Mouse (Mus musculus): ENCODE data around the gene Asb2. TPM values are rescaled to one million over a fixed set of nuclear protein-coding genes. Genes with fewer than 3 reads are reported as not detected.

The Asb2 gene
- polyA plus RNA-seq, 1 experiment from 2014 or later = 1.8 TPM

DNA sequence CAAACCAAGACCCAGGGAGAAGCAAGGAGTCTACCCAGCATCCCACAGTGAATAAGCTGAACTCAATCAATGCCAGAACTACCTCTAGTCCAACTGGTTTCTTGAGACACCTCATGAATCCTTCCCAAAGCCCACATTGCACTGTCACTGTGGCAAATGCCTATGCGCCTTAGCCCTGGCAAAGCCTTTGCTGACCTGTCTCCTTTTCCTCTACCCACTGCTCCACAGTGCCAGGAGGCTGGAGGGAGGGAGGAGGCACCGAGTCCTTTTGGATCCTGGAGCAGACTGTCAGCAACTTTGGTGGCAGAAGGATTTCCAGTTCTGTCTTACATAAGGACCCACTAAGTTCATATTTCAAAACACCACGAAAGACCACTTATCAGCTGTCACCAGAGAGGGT is 72.4 kb downstream of the Asb2 start:
- Histone ChIP-seq H3K27me3 (ENCODE audit: insufficient read depth, low read length) (no peaks in the 10 kb centered on the region), H3K4me2 (ENCODE audit: low read length) (no peak overlapping the region), H3K36me3 (ENCODE audit: insufficient read depth, low read length) (no peaks in the 10 kb centered on the region), H3K9me3 (replicated peaks; ENCODE audit: low read length) (no peaks in the 10 kb centered on the region), H3K9ac (ENCODE audit: low read depth, low read length) (no peak overlapping the region), H3K27ac (no peak overlapping the region), H3K4me1 (replicated peaks; ENCODE audit: insufficient read depth, low read length) (no peaks in the 10 kb centered on the region; the same call in 1 of the 2 replicates), H3K4me3 (replicated peaks; ENCODE audit: low read depth, low read length) (no peak overlapping the region)
- no peak for TF ChIP-seq CTCF (IDR thresholded peaks at IDR 0.05; ENCODE audit: low read depth)
- ATAC-seq (replicated peaks; ENCODE audit: low FRiP score, low read depth) (no peak), DNase-seq (ENCODE audit: low spot score) (no peak)
- 84% methylated on average over 3 of the region's 3 CpGs for WGBS

GRCm38 (mm10) chr12:103282936-103283335 is 72.9 kb downstream of the Asb2 start:
- ATAC-seq (replicated peaks; ENCODE audit: low FRiP score, low read depth) (no peak), DNase-seq (ENCODE audit: low spot score) (no peak)
- Histone ChIP-seq H3K27ac (no peak overlapping the region), H3K4me1 (replicated peaks; ENCODE audit: insufficient read depth, low read length) (no peaks in the 10 kb centered on the region; the same call in 1 of the 2 replicates), H3K4me3 (replicated peaks; ENCODE audit: low read depth, low read length) (no peak overlapping the region), H3K27me3 (ENCODE audit: insufficient read depth, low read length) (no peaks in the 10 kb centered on the region), H3K4me2 (ENCODE audit: low read length) (no peak overlapping the region), H3K9me3 (replicated peaks; ENCODE audit: low read length) (no peaks in the 10 kb centered on the region), H3K9ac (ENCODE audit: low read depth, low read length) (no peak overlapping the region), H3K36me3 (ENCODE audit: insufficient read depth, low read length) (no peaks in the 10 kb centered on the region)
- WGBS = 73% methylated on average over 6 of the region's 6 CpGs
- no peak for TF ChIP-seq CTCF (IDR thresholded peaks at IDR 0.05; ENCODE audit: low read depth)

DNA sequence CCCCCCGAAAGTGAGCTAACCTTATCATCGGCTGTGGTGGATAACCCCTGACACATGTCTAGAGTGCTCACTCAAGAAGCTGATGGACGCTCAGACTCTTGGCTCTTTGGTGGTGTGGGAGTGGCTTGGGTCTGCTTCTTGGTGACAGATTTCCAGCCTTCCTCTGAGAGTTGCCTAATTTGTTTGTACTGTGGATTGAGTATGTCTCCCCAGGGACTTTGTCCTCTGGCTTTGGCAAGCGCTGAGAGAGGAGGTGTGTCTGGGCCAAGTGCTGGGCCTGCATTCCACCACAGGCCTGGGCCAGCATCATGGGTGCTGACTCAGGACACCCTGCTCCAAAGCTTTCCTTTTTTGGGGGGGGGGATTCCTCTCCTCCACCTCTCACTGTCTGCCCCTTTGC is 73.9 kb downstream of the Asb2 start:
- DNase-seq (ENCODE audit: low spot score) = peak; percentile 72

GRCm38 (mm10) chr12:103281491-103281890 is 74.3 kb downstream of the Asb2 start:
- H3K27ac ChIP-seq = no peak overlapping the region
- peak; percentile 67; the same call in 1 of the 2 replicates for ATAC-seq (replicated peaks; ENCODE audit: low FRiP score, low read depth)
- no peaks in the 10 kb centered on the region for H3K27me3 ChIP-seq (ENCODE audit: insufficient read depth, low read length)
- no peaks in the 10 kb centered on the region; the same call in 1 of the 2 replicates for H3K4me1 ChIP-seq (replicated peaks; ENCODE audit: insufficient read depth, low read length)
- H3K4me2 ChIP-seq (ENCODE audit: low read length) = no peak overlapping the region
- WGBS = 21% methylated on average over 2 of the region's 2 CpGs
- H3K36me3 ChIP-seq (ENCODE audit: insufficient read depth, low read length) = no peaks in the 10 kb centered on the region
- H3K9ac ChIP-seq (ENCODE audit: low read depth, low read length) = no peak overlapping the region
- no peak overlapping the region for H3K4me3 ChIP-seq (replicated peaks; ENCODE audit: low read depth, low read length)
- DNase-seq (ENCODE audit: low spot score) = peak; percentile 39
- no peaks in the 10 kb centered on the region for H3K9me3 ChIP-seq (replicated peaks; ENCODE audit: low read length)
- TF ChIP-seq CTCF (IDR thresholded peaks at IDR 0.05; ENCODE audit: low read depth) = no peak

More for the DNA sequence above, 73.9 kb downstream of the Asb2 start:
- H3K9ac ChIP-seq (ENCODE audit: low read depth, low read length) = no peak overlapping the region
- ATAC-seq (replicated peaks; ENCODE audit: low FRiP score, low read depth) = peak; percentile 87
- WGBS = 29% methylated on average over 4 of the region's 4 CpGs
- no peaks in the 10 kb centered on the region for H3K9me3 ChIP-seq (replicated peaks; ENCODE audit: low read length)
- H3K36me3 ChIP-seq (ENCODE audit: insufficient read depth, low read length) = no peaks in the 10 kb centered on the region
- no peaks in the 10 kb centered on the region; the same call in 1 of the 2 replicates for H3K4me1 ChIP-seq (replicated peaks; ENCODE audit: insufficient read depth, low read length)
- TF ChIP-seq CTCF (IDR thresholded peaks at IDR 0.05; ENCODE audit: low read depth) = no peak
- no peak overlapping the region for H3K4me3 ChIP-seq (replicated peaks; ENCODE audit: low read depth, low read length)
- no peak overlapping the region for H3K4me2 ChIP-seq (ENCODE audit: low read length)
- no peaks in the 10 kb centered on the region for H3K27me3 ChIP-seq (ENCODE audit: insufficient read depth, low read length)
- no peak overlapping the region for H3K27ac ChIP-seq

- no peaks in the 10 kb centered on the region for H3K9me3 ChIP-seq (replicated peaks; ENCODE audit: low read length)
- H3K27ac ChIP-seq = no peak overlapping the region
- no peak overlapping the region for H3K4me3 ChIP-seq (replicated peaks; ENCODE audit: low read depth, low read length)
- no peaks in the 10 kb centered on the region for H3K27me3 ChIP-seq (ENCODE audit: insufficient read depth, low read length)
- ATAC-seq (replicated peaks; ENCODE audit: low FRiP score, low read depth) = no peak
- H3K4me2 ChIP-seq (ENCODE audit: low read length) = no peak overlapping the region
- TF ChIP-seq CTCF (IDR thresholded peaks at IDR 0.05; ENCODE audit: low read depth) = 0 out of 2 replicates have a peak, but pooled peaks have one; percentile 10
- H3K4me1 ChIP-seq (replicated peaks; ENCODE audit: insufficient read depth, low read length) = no peaks in the 10 kb centered on the region
- DNase-seq (ENCODE audit: low spot score) = no peak
- H3K9ac ChIP-seq (ENCODE audit: low read depth, low read length) = no peak overlapping the region
- no peaks in the 10 kb centered on the region for H3K36me3 ChIP-seq (ENCODE audit: insufficient read depth, low read length)
- WGBS = 50% methylated on average over 4 of the region's 4 CpGs
Observed at GRCm38 (mm10) chr12:103276422-103276821, 79.4 kb downstream of the Asb2 start.

GRCm38 (mm10) chr12:103273732-103274131 is 82.1 kb downstream of the Asb2 start:
- H3K27me3 ChIP-seq (ENCODE audit: insufficient read depth, low read length) = no peaks in the 10 kb centered on the region
- H3K4me3 ChIP-seq (replicated peaks; ENCODE audit: low read depth, low read length) = no peak overlapping the region
- 92% methylated on average over 2 of the region's 2 CpGs for WGBS
- DNase-seq (ENCODE audit: low spot score) (no peak), ATAC-seq (replicated peaks; ENCODE audit: low FRiP score, low read depth) (no peak)
- no peak overlapping the region for H3K9ac ChIP-seq (ENCODE audit: low read depth, low read length)
- no peak overlapping the region for H3K4me2 ChIP-seq (ENCODE audit: low read length)
- H3K9me3 ChIP-seq (replicated peaks; ENCODE audit: low read length) = no peaks in the 10 kb centered on the region
- H3K36me3 ChIP-seq (ENCODE audit: insufficient read depth, low read length) = no peaks in the 10 kb centered on the region
- TF ChIP-seq CTCF (IDR thresholded peaks at IDR 0.05; ENCODE audit: low read depth) = no peak
- no peaks in the 10 kb centered on the region for H3K4me1 ChIP-seq (replicated peaks; ENCODE audit: insufficient read depth, low read length)
- H3K27ac ChIP-seq = no peak overlapping the region

- no peaks in the 10 kb centered on the region for H3K27me3 ChIP-seq (ENCODE audit: insufficient read depth, low read length)
- no peaks in the 10 kb centered on the region for H3K9me3 ChIP-seq (replicated peaks; ENCODE audit: low read length)
- ATAC-seq (replicated peaks; ENCODE audit: low FRiP score, low read depth) (no peak), DNase-seq (ENCODE audit: low spot score) (peak; percentile 11)
- WGBS = 55% methylated on average over 6 of the region's 6 CpGs
- no peak for TF ChIP-seq CTCF (IDR thresholded peaks at IDR 0.05; ENCODE audit: low read depth)
- H3K27ac ChIP-seq = no peak overlapping the region
- no peaks in the 10 kb centered on the region for H3K36me3 ChIP-seq (ENCODE audit: insufficient read depth, low read length)
- H3K4me2 ChIP-seq (ENCODE audit: low read length) = no peak overlapping the region
- H3K4me3 ChIP-seq (replicated peaks; ENCODE audit: low read depth, low read length) = no peak overlapping the region
- H3K4me1 ChIP-seq (replicated peaks; ENCODE audit: insufficient read depth, low read length) = no peaks in the 10 kb centered on the region
- H3K9ac ChIP-seq (ENCODE audit: low read depth, low read length) = no peak overlapping the region
Observed at GRCm38 (mm10) chr12:103273051-103273450, 82.8 kb downstream of the Asb2 start.

Measured in kidney, postnatal 0 days (tissue).